Mouse (Mus musculus) left cerebral cortex, postnatal 10 days (tissue): ENCODE results near the gene Nono. TPM values are rescaled to one million over a fixed set of nuclear protein-coding genes. Genes with fewer than 3 reads are reported as not detected.
"Not testable (repeated sequence)": the region's sequence is repeated elsewhere in the genome, so short reads cannot be mapped to it uniquely, and the experiment has no call there.

Experiments used
- DNase-seq, 2 experiments: peaks; one replicate each; pipeline ENCODE4 v3.0.0; 2021 to 2022; ENCODE audit warnings: low spot score in 2 of 2, mixed read lengths in 1 of 2; ENCODE audit errors: extremely low spot score in 1 of 2
- intact Hi-C: fragments of 180-260 bp; cut with DNase I; formaldehyde crosslinking; loops from one replicate; pipeline ENCODE4 v1.15.1; 2025
- total RNA-seq, 2 experiments: library from RNA; stranded (reverse); gene quantifications; 2 replicates each; pipeline ENCODE4 v1.2.3; 2021

Nono gene
- total RNA-seq, 2 experiments from 2014 or later = 154 to 163 TPM

- DNase-seq = no peak
- intact Hi-C loops = no loop called here
Observed at GRCm38 (mm10) chrX:101451591-101451990, 22.5 kb downstream of the Nono start.

GRCm38 (mm10) chrX:101472202-101472601, 43.1 kb downstream of the Nono start:
- no peak for DNase-seq
- intact Hi-C loops = no loop called here

GRCm38 (mm10) chrX:101481604-101482350, 52.7 kb downstream of the Nono start:
- no peak for DNase-seq
- intact Hi-C loops = no loop called here

GRCm38 (mm10) chrX:101486487-101487152, 57.5 kb downstream of the Nono start:
- intact Hi-C loops = not testable (repeated sequence)
- peak; percentile 12 to 51 for DNase-seq

Other genes with a start within 250 kb of the Nono start
- 10 to 100 TPM; 64.2 to 64.3 TPM for gene Snx12, start 206.8 kb upstream of the Nono start, total RNA-seq
- gene Foxo4, start 174.8 kb upstream of the Nono start, total RNA-seq = 10 to 100 TPM in 1 of 2 experiments, 1 to 10 TPM in 1; 9.1 to 10.4 TPM
- gene Gm614, start 165.3 kb upstream of the Nono start, total RNA-seq = not detected
- gene Il2rg, start 161.1 kb upstream of the Nono start, total RNA-seq = 1 to 10 TPM; 2.5 to 3.7 TPM
- not detected for gene Gm20489, start 160.3 kb upstream of the Nono start, total RNA-seq
- 10 to 100 TPM; 26.1 to 33.7 TPM for gene Med12, start 155.3 kb upstream of the Nono start, total RNA-seq
- gene Nlgn3, start 130.2 kb upstream of the Nono start, total RNA-seq = 100 to 1,000 TPM; 226 to 229 TPM
- gene Gjb1, start 52.9 kb upstream of the Nono start, total RNA-seq = 1 to 10 TPM; 1.5 to 2.1 TPM
- 100 to 1,000 TPM; 152 to 173 TPM for gene Zmym3, start 8.5 kb upstream of the Nono start, total RNA-seq
- gene Itgb1bp2, start 19.8 kb downstream of the Nono start, total RNA-seq = 1 to 10 TPM; 1.3 to 1.4 TPM
- 10 to 100 TPM; 49.5 to 50.4 TPM for gene Taf1, start 103.4 kb downstream of the Nono start, total RNA-seq
- gene Ogt, start 210.7 kb downstream of the Nono start, total RNA-seq = 100 to 1,000 TPM; 170 to 182 TPM